Mouse (Mus musculus): ENCODE measurements around the gene Cbfa2t2.

Gene Cbfa2t2

DNA sequence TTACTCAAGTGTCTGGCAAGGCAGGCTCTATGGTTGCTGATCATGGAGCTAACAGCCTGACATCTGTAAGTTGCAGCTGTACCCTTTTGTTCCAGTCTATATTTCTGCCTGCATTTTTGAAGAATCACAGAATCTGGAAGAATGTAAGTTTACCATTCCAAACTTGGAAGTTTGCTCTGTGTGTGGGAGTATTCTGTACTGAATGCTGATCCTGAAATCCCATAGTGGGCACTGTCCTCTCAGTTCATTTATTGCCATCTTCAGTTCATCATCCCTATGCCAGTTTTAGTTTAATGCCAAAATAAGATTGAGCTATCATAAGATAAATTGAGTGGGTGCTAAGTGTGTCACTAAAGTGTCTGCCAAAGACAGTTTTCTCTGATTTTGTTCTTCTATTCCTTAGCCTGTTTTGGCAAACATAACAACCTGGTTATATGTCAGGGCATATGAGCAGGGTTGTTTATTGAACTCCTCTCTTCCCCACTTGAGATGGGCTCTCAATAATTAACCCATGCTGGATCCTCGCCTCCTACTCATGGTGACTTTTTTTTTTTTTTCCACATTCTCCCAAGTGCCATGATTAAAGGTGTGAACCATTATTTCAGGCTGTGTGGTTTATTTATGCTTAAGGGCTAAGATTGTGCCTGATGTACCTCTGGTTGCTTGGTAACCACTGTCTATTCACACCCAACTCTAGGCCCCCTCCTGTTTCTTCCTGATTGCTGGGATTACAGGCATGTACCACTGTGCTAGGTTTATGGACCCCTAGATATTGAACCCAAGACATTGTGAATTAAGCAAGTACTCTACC, 38.2 kb downstream of the Cbfa2t2 start:
- DNase-seq (ENCODE audit: low read depth): no peak

DNA sequence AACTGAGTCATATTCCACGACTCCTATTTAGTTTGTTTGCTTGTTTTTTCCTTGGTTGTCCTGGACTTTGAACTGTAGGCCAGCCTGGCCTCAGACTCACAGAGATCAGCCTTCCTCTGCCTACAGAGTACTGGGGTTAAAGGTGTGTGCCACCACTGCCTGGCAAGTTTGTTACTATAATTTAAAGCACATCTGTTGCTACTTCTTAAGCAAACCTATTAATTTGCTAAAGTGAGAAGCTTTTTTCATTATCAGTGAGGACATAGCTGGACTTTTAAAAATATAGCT, 38.7 kb downstream of the Cbfa2t2 start:
- no peak for DNase-seq (ENCODE audit: low read depth)

GRCm38 (mm10) chr2:154475861-154476260, 39.6 kb downstream of the Cbfa2t2 start:
- DNase-seq (ENCODE audit: low read depth): no peak

DNA sequence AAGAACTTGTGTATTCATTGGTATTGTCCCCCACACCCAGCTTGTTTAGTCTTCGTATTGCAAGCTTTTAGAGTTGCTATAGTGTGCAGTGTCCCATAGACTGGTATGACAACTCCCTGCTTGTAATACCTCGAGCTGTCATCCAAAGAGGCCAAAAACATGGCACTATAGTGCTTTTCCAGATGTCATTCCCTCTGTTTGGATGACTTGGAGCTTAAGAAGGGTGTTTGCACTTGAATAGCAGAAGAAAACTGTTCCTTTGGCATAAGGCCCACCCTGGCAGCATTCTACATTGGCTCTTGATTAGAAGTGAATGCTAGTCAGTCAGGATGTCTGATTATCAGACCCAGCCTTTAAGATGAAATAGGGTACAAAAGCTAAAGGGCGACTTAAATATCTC, 40.7 kb downstream of the Cbfa2t2 start:
- DNase-seq (ENCODE audit: low read depth): no peak

DNA sequence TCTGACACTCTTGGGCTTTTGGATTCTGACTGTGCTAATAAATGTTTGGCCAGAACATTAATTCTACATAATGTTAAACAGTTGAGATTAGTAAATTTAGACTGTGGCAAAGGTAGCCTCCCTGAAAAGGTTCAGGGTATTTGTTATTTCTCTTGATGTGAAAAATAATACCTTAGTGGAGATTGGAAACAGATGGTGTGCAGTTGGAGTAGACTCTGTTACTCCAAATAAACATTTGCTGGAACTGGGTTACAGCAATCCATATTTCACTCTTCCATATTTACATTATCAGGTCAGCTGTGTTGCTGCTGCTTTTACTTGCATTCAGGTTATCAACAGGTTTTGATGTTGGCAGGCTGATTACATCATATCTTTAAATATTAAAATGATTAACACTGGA, 55.5 kb downstream of the Cbfa2t2 start:
- DNase-seq (ENCODE audit: low read depth): no peak

DNA sequence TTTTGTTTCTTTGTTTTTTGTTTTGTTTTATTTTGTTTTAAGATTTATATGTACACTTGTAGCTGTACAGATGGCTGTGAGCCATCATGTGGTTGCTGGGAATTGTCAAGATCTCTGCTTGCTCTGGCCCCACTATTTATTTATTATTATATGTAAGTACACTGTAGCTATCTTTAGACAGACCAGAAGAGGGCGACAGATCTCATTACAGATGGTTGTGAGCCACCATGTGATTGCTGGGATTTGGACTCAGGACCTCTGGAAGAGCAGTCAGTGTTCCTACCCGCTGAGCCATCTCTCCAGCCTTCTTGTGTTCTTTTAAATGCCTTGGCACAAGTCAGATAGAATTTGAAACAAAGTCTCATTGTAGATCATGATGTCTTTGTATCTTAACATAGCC, 57.3 kb downstream of the Cbfa2t2 start:
- peak; percentile 21 for DNase-seq (ENCODE audit: low read depth)

- DNase-seq (ENCODE audit: low read depth): no peak
Observed at GRCm38 (mm10) chr2:154495021-154495420, 58.7 kb downstream of the Cbfa2t2 start.

DNA sequence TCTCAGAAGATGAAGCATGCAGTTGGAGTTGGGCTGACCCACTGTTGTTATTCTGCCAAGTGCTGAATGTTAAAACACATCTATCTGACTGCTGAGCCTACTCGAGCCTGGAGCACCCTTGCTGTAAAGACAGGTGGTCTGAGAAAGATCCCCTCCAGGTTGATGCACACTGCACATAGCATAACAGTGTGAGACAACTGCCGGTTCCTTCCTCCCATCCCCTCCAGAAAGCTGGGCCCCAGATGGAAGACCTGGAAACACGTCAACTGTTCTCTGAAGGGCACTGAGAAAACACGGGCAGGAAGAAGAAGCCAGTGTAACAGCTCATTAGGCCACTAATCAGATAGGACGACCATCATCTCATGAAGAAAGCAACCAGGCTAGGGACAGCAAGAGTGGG, 62.3 kb downstream of the Cbfa2t2 start:
- DNase-seq (ENCODE audit: low read depth): no peak

GRCm38 (mm10) chr2:154499717-154500247, 63.5 kb downstream of the Cbfa2t2 start:
- DNase-seq (ENCODE audit: low read depth): no peak

DNA sequence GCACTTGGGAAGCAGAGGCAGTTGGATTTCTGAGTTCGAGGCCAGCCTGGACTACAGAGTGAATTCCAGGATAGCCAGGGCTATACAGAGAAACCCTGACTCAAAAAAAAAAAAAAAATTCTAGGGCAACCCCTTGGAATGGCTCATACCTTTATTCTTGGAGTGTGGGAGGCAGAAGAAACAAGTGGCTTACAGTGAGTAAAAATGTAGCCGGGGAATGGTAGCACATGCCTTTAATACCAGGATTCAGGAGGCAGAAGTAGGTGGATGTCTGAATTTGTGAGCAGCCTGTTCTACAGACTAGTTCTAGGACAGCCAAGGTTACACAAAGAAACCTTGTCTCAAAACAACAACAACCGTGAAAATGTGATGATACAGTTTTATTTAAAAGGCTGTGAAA, 64.5 kb downstream of the Cbfa2t2 start:
- DNase-seq (ENCODE audit: low read depth): no peak

GRCm38 (mm10) chr2:154507076-154507475, 70.8 kb downstream of the Cbfa2t2 start:
- no peak for DNase-seq (ENCODE audit: low read depth)

DNA sequence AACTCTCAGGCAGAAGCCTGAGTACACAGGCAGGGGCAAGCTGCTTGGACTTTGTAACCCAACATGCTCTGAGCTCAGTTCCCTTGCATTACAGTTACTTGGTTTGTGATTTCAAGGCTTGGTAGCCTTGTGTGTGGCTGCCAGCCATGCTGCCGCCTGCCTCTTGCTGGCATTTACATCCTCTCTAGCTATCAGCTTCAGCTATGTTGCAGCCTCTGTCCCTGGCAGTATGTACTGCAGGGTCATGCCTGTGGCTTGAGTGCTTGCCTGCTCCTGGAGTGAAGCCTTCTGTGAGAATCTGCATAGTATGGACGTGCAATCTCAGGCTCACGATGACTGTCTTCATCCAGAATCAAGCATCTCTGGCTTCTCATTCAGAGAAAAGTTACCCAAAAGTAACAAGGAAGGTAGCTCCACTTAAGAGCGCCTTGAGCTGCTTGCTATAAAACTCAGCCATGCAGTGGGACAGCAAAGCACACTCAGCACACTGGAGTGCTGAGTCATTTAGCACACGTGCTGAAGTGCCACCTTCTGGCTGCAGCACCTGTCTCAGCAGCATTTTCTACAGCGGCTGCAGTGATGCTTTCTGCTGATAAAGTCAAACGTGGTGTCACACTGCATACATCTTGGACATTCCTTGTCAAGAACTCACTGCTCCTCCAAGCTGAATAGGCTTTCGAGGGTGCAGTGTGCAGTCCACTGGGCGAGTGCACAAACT, 71.4 kb downstream of the Cbfa2t2 start:
- DNase-seq (ENCODE audit: low read depth): peak; percentile 9

- DNase-seq (ENCODE audit: low read depth): no peak
Observed at GRCm38 (mm10) chr2:154508450-154508849, 72.2 kb downstream of the Cbfa2t2 start.

DNA sequence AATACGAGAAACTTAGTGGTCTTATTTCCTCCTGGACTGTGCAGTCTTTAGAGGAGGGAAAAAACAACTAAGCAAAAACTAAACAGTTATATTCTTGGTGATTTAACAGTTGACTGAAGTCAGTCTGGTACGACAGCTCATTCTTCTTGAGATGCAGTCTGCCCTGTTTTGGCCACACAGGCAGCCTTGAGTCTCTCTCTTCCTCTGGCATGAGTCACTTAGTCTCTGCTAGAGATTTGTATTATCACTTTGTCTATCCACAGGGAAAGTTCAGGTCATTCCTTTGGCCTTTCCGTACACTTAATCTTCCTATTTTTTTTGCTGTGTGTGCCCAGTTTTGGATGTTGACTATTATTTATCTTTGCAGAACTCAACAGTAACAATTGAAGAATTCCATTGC, 73.9 kb downstream of the Cbfa2t2 start:
- DNase-seq (ENCODE audit: low read depth): no peak

DNA sequence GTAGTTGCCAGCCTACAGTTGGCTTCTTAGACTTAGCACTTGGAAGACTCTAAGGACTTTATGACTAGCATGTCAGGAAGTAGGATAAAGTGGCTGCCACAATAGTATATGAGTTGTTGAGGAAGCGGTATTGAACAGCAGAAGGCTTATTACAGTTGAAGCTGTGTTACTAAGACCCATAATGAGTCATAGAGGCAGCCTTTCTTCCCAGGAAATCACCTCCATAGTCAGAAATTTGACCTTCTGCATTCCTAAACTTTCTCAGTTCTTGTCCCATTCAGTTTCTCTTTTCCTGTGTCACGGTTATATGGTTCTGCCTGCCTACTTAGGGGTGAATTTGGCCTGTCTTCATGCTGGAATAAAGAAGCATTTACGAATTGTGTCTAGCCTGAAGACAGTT, 80.7 kb downstream of the Cbfa2t2 start:
- no peak for DNase-seq (ENCODE audit: low read depth)

DNA sequence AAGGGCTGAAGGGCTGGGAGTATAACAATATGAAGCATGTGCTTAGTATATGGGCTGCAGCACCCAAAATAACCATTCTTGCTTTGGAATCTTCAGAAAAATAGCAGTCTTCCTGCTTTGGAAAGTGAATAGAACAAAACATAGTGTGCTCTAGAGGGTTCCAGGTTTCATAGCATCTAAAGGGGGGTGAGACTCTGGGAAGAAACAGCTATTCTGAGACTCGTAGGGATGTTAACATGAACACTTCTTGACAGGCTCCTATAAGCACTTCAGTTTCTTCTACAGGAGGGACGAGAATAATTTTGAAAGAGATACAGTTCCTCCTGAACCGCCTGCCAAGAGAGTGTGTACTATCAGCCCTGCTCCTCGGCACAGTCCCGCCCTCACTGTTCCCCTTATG, 81.1 kb downstream of the Cbfa2t2 start:
- no peak for DNase-seq (ENCODE audit: low read depth)

GRCm38 (mm10) chr2:154521449-154521848, 85.2 kb downstream of the Cbfa2t2 start:
- DNase-seq (ENCODE audit: low read depth): no peak

DNA sequence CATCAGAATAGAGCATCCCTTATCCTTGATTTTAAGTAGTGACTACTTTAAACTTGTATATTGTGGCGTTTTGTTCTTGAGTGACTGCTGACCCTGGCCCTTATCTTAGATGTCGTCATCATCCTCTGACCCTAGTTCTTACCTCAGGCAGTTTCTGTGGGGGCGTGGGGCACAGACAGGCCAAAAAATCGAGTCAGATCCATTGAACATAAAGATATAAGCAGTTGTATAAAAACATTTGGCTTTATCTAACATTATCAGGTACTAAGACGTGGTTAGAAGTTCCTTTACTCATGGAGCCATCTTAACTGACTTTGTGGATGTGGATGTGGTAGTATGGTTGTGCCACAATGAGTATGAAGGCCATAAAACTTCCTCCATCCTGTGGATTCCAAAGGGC, 86.1 kb downstream of the Cbfa2t2 start:
- no peak for DNase-seq (ENCODE audit: low read depth)

DNA sequence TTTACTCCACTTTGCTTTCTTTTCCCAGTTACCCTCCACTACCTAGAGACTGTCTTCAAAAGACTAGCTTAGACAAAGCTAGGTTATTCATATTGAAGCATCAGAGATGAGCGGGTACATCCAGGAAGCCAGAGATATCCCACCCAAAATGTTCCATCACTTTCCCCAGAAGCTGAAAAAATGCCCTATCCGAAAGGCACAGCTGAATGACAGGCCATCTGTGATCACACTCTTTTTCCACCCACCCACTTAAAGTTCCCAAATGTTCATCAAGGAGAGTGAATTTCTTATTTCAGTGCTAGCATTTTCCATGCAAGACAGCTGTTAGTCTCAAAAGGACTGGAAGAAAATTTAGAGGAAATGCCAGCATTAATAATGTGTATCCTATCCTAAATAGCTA, 89.0 kb downstream of the Cbfa2t2 start:
- DNase-seq (ENCODE audit: low read depth): no peak

DNA sequence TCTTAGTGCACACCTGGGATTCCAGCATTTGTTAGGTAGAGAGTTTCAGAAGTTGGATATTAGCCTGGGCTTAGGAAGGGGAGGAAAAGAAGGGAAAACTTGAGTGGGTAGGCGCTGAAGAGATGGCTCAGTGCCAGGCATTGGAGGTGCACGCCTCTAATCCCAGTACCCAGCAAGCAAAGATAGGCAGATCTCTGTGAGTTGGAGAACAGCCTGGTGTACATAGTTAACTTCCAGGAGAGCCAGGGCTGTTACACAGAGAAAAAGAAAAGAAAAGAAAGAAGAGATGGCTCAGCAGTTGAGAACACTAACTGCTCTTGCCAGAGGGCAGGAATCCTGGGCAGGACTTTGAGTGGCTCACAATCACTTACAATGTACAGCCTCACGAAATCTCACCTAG, 90.2 kb downstream of the Cbfa2t2 start:
- DNase-seq (ENCODE audit: low read depth): no peak

DNA sequence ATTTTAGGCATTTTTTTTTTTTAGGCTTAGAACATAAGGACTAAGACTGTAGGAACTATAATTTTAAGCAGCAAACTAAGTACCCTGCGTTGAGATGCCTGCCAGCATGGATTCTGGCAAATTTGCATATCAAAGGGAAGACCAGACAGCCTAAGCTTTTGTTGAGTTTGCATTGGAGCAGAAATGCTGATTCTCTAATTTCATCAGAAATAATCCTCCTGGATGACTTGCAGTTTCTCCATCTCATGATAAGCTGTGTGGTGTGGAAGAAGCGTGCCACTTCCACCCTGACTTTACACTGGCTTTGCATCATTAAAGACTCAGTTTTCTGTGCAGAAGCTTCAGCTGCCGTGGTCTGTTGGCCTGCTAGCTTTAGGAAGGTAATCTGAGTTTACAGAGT, 96.6 kb downstream of the Cbfa2t2 start:
- DNase-seq (ENCODE audit: low read depth): no peak

GRCm38 (mm10) chr2:154534704-154535270, 98.5 kb downstream of the Cbfa2t2 start:
- no peak for DNase-seq (ENCODE audit: low read depth)

DNA sequence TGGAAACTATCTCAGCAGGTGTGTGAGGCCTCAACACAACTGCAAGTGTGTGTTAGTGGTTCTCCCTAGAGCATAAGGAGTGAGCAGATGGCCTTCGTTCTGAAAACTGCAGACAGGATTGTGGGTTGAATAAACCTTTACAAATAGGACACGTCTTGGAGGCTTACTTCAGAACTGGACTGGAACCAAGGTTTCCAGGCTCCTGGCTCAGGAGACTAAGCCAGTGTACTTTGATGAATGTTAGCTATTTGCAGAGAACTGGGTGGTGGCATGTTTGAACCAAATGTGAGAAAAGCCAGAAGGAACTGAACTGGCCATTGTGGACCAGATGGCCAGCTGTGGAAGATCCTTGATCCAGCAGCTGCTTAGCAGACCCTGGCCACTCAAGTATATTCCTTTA, 102.0 kb downstream of the Cbfa2t2 start:
- no peak for DNase-seq (ENCODE audit: low read depth)

Data from induced T-regulatory cell, adult 2 months (primary cell).